Mouse (Mus musculus): ENCODE measurements around the gene Msi2. TPM values are rescaled to one million over a fixed set of nuclear protein-coding genes. Genes with fewer than 3 reads are reported as not detected.
A peak's percentile ranks its signal among the peaks of the same experiment; 100 is the strongest.

The Msi2 gene
- polyA plus RNA-seq, 1 experiment from 2014 or later = 13.1 TPM

GRCm38 (mm10) chr11:88629165-88629564 is 89.1 kb downstream of the Msi2 start:
- ATAC-seq (ENCODE audit: insufficient number of reproducible peaks, low FRiP score, low TSS enrichment, low read depth) = no peak
- Histone ChIP-seq H3K9me3 (no peaks in the 10 kb centered on the region), H3K27me3 (no peaks in the 10 kb centered on the region), H3K36me3 (no peaks in the 10 kb centered on the region), H3K27ac (no peak overlapping the region), H3K4me2 (no peak overlapping the region), H3K4me3 (no peak overlapping the region), H3K4me1 (peaks cover 39% of the 10 kb centered on the region), H3K9ac (no peak overlapping the region)
- WGBS = 78% methylated on average over 4 of the region's 4 CpGs

GRCm38 (mm10) chr11:88628676-88629075 is 89.6 kb downstream of the Msi2 start:
- 62% methylated on average over 3 of the region's 3 CpGs for WGBS
- peaks cover 39% of the 10 kb centered on the region for H3K4me1 ChIP-seq

GRCm38 (mm10) chr11:88627327-88627726 is 91.0 kb downstream of the Msi2 start:
- Histone ChIP-seq H3K27ac (no peak overlapping the region), H3K9me3 (no peaks in the 10 kb centered on the region), H3K4me1 (peaks cover 44% of the 10 kb centered on the region), H3K36me3 (no peaks in the 10 kb centered on the region), H3K27me3 (no peaks in the 10 kb centered on the region), H3K4me2 (no peak overlapping the region), H3K9ac (no peak overlapping the region), H3K4me3 (no peak overlapping the region)
- 53% methylated on average over 7 of the region's 7 CpGs for WGBS
- no peak for ATAC-seq (ENCODE audit: insufficient number of reproducible peaks, low FRiP score, low TSS enrichment, low read depth)

More at GRCm38 (mm10) chr11:88628676-88629075, 89.6 kb downstream of the Msi2 start:
- Histone ChIP-seq H3K36me3 (no peaks in the 10 kb centered on the region), H3K4me3 (no peak overlapping the region), H3K9ac (no peak overlapping the region), H3K27me3 (no peaks in the 10 kb centered on the region), H3K9me3 (no peaks in the 10 kb centered on the region), H3K4me2 (no peak overlapping the region), H3K27ac (no peak overlapping the region)
- ATAC-seq (ENCODE audit: insufficient number of reproducible peaks, low FRiP score, low TSS enrichment, low read depth) = no peak

GRCm38 (mm10) chr11:88626576-88626975 is 91.7 kb downstream of the Msi2 start:
- H3K27me3 ChIP-seq = no peaks in the 10 kb centered on the region
- no peaks in the 10 kb centered on the region for H3K36me3 ChIP-seq
- H3K4me2 ChIP-seq = no peak overlapping the region
- 70% methylated on average over 8 of the region's 8 CpGs for WGBS
- peaks cover 44% of the 10 kb centered on the region for H3K4me1 ChIP-seq
- no peaks in the 10 kb centered on the region for H3K9me3 ChIP-seq
- no peak overlapping the region for H3K27ac ChIP-seq
- H3K4me3 ChIP-seq = no peak overlapping the region
- H3K9ac ChIP-seq = no peak overlapping the region
- no peak for ATAC-seq (ENCODE audit: insufficient number of reproducible peaks, low FRiP score, low TSS enrichment, low read depth)

- Histone ChIP-seq H3K4me2 (no peak overlapping the region), H3K27me3 (no peaks in the 10 kb centered on the region), H3K27ac (no peak overlapping the region), H3K36me3 (no peaks in the 10 kb centered on the region), H3K4me1 (peaks cover 44% of the 10 kb centered on the region), H3K4me3 (no peak overlapping the region), H3K9ac (no peak overlapping the region), H3K9me3 (no peaks in the 10 kb centered on the region)
- no peak for ATAC-seq (ENCODE audit: insufficient number of reproducible peaks, low FRiP score, low TSS enrichment, low read depth)
- WGBS = 53% methylated on average over 9 of the region's 9 CpGs
Observed at GRCm38 (mm10) chr11:88626061-88626460, 92.3 kb downstream of the Msi2 start.

- 0 out of 2 replicates have a peak overlapping the region, but pooled peaks have one; percentile 21 for H3K4me2 ChIP-seq
Observed at GRCm38 (mm10) chr11:88625063-88625462, 93.2 kb downstream of the Msi2 start.

GRCm38 (mm10) chr11:88624627-88625026 is 93.7 kb downstream of the Msi2 start:
- Histone ChIP-seq H3K4me2 (no peak overlapping the region), H3K27me3 (no peaks in the 10 kb centered on the region), H3K9me3 (no peaks in the 10 kb centered on the region), H3K36me3 (no peaks in the 10 kb centered on the region), H3K4me3 (no peak overlapping the region), H3K4me1 (peaks cover 54% of the 10 kb centered on the region), H3K9ac (no peak overlapping the region), H3K27ac (no peak overlapping the region)
- 40% methylated on average over 6 of the region's 6 CpGs for WGBS
- ATAC-seq (ENCODE audit: insufficient number of reproducible peaks, low FRiP score, low TSS enrichment, low read depth) = 0 out of 2 replicates have a peak, but pooled peaks have one; percentile 35

More at GRCm38 (mm10) chr11:88625063-88625462, 93.2 kb downstream of the Msi2 start:
- Histone ChIP-seq H3K9ac (no peak overlapping the region), H3K9me3 (no peaks in the 10 kb centered on the region), H3K4me1 (peaks cover 52% of the 10 kb centered on the region), H3K4me3 (no peak overlapping the region), H3K36me3 (no peaks in the 10 kb centered on the region), H3K27me3 (no peaks in the 10 kb centered on the region), H3K27ac (0 out of 2 replicates have a peak overlapping the region, but pooled peaks have one; percentile 43)
- ATAC-seq (ENCODE audit: insufficient number of reproducible peaks, low FRiP score, low TSS enrichment, low read depth) = no peak
- 24% methylated on average over 14 of the region's 14 CpGs for WGBS

- Histone ChIP-seq H3K4me2 (no peak overlapping the region), H3K27me3 (no peaks in the 10 kb centered on the region), H3K4me3 (no peak overlapping the region), H3K9ac (no peak overlapping the region), H3K36me3 (no peaks in the 10 kb centered on the region), H3K9me3 (no peaks in the 10 kb centered on the region), H3K27ac (no peak overlapping the region), H3K4me1 (peaks cover 61% of the 10 kb centered on the region)
- ATAC-seq (ENCODE audit: insufficient number of reproducible peaks, low FRiP score, low TSS enrichment, low read depth) = no peak
- WGBS = 72% methylated on average over 6 of the region's 6 CpGs
Observed at GRCm38 (mm10) chr11:88623671-88624070, 94.6 kb downstream of the Msi2 start.

- no peaks in the 10 kb centered on the region for H3K27me3 ChIP-seq
- no peak overlapping the region for H3K4me3 ChIP-seq
- H3K27ac ChIP-seq = no peak overlapping the region
- peaks cover 65% of the 10 kb centered on the region for H3K4me1 ChIP-seq
- no peak overlapping the region for H3K9ac ChIP-seq
- WGBS = 57% methylated on average over 6 of the region's 6 CpGs
- H3K36me3 ChIP-seq = no peaks in the 10 kb centered on the region
- no peak for ATAC-seq (ENCODE audit: insufficient number of reproducible peaks, low FRiP score, low TSS enrichment, low read depth)
- no peak overlapping the region for H3K4me2 ChIP-seq
- no peaks in the 10 kb centered on the region for H3K9me3 ChIP-seq
Observed at GRCm38 (mm10) chr11:88622496-88622895, 95.8 kb downstream of the Msi2 start.

GRCm38 (mm10) chr11:88621789-88622188 is 96.5 kb downstream of the Msi2 start:
- no peaks in the 10 kb centered on the region for H3K9me3 ChIP-seq
- 78% methylated on average over 4 of the region's 4 CpGs for WGBS
- H3K4me2 ChIP-seq = no peak overlapping the region
- H3K4me3 ChIP-seq = no peak overlapping the region
- ATAC-seq (ENCODE audit: insufficient number of reproducible peaks, low FRiP score, low TSS enrichment, low read depth) = no peak
- no peak overlapping the region for H3K9ac ChIP-seq
- no peaks in the 10 kb centered on the region for H3K27me3 ChIP-seq
- no peaks in the 10 kb centered on the region for H3K36me3 ChIP-seq
- H3K27ac ChIP-seq = no peak overlapping the region
- peaks cover 57% of the 10 kb centered on the region for H3K4me1 ChIP-seq

- ATAC-seq (ENCODE audit: insufficient number of reproducible peaks, low FRiP score, low TSS enrichment, low read depth) = no peak
- no peaks in the 10 kb centered on the region for H3K27me3 ChIP-seq
- H3K4me1 ChIP-seq = peaks cover 47% of the 10 kb centered on the region
- WGBS = 10% methylated on average over 15 of the region's 15 CpGs
- H3K27ac ChIP-seq = peak overlapping the region; percentile 33; the same call in 1 of the 2 replicates
- H3K4me3 ChIP-seq = no peak overlapping the region
- H3K9ac ChIP-seq = no peak overlapping the region
- H3K36me3 ChIP-seq = no peaks in the 10 kb centered on the region
- H3K9me3 ChIP-seq = no peaks in the 10 kb centered on the region
- no peak overlapping the region for H3K4me2 ChIP-seq
Observed at GRCm38 (mm10) chr11:88620158-88620973, 97.9 kb downstream of the Msi2 start.

GRCm38 (mm10) chr11:88619468-88620157 is 98.7 kb downstream of the Msi2 start:
- peak overlapping the region; percentile 33; the same call in 1 of the 2 replicates for H3K27ac ChIP-seq
- ATAC-seq (ENCODE audit: insufficient number of reproducible peaks, low FRiP score, low TSS enrichment, low read depth) = no peak

More at GRCm38 (mm10) chr11:88619468-88620157, 98.7 kb downstream of the Msi2 start:
- Histone ChIP-seq H3K9ac (no peak overlapping the region), H3K4me1 (peaks cover 39% of the 10 kb centered on the region), H3K27me3 (no peaks in the 10 kb centered on the region), H3K9me3 (no peaks in the 10 kb centered on the region), H3K4me2 (no peak overlapping the region), H3K36me3 (no peaks in the 10 kb centered on the region), H3K4me3 (no peak overlapping the region)
- 46% methylated on average over 9 of the region's 9 CpGs for WGBS
